Mouse (Mus musculus): ENCODE results near the gene Pfn1. TPM values are rescaled to one million over a fixed set of nuclear protein-coding genes. Genes with fewer than 3 reads are reported as not detected.

Gene Pfn1
- total and polyA plus RNA-seq, 2 experiments, result 132 to 583 TPM

- peaks cover 2% of the 10 kb centered on the region; the same call in 1 of the 2 replicates for H3K4me1 ChIP-seq (ENCODE audit: control insufficient read depth, insufficient read depth, low read length)
- no peaks in the 10 kb centered on the region for H3K27me3 ChIP-seq (ENCODE audit: control insufficient read depth, insufficient read depth, low read length)
- peaks cover 8% of the 10 kb centered on the region for H3K36me3 ChIP-seq (ENCODE audit: control insufficient read depth, insufficient read depth, low read length)
- H3K9ac ChIP-seq (ENCODE audit: low read depth, low read length), result peak overlapping the region; percentile 57
- H3K4me3 ChIP-seq (ENCODE audit: insufficient read depth, low read depth, low read length), result peak overlapping the region; percentile 63
- H3K79me2 ChIP-seq (ENCODE audit: control insufficient read depth, insufficient read depth, low read length), result no peaks in the 10 kb centered on the region; the same call in 1 of the 2 replicates
- H3K27ac ChIP-seq (replicated peaks; ENCODE audit: insufficient read depth, low read depth, low read length), result peak overlapping the region; percentile 71
- no peak for TF ChIP-seq CTCF (IDR thresholded peaks at IDR 0.05; ENCODE audit: low read depth, low read length)
- TF ChIP-seq POLR2A (IDR thresholded peaks at IDR 0.05; ENCODE audit: extremely low read depth, insufficient read depth, low read length), result no peak
- under 1% methylated on average over 15 of the region's 15 CpGs for WGBS
- DNase-seq (ENCODE audit: extremely low read depth, low read depth, low spot score), result no peak
These were observed 13.9 kb upstream of the Pfn1 start for GRCm38 (mm10) chr11:70668335-70668770.

- 0 out of 2 replicates have a peak overlapping the region, but pooled peaks have one; percentile 9 for H3K27ac ChIP-seq (replicated peaks; ENCODE audit: insufficient read depth, low read depth, low read length)
- H3K4me1 ChIP-seq (ENCODE audit: control insufficient read depth, insufficient read depth, low read length), result peaks cover 2% of the 10 kb centered on the region; the same call in 1 of the 2 replicates
- DNase-seq (ENCODE audit: extremely low read depth, low read depth, low spot score), result peak; percentile 22
- H3K27me3 ChIP-seq (ENCODE audit: control insufficient read depth, insufficient read depth, low read length), result no peaks in the 10 kb centered on the region
- WGBS, result 69% methylated on average over 14 of the region's 14 CpGs
- H3K4me3 ChIP-seq (ENCODE audit: insufficient read depth, low read depth, low read length), result no peak overlapping the region
- H3K79me2 ChIP-seq (ENCODE audit: control insufficient read depth, insufficient read depth, low read length), result no peaks in the 10 kb centered on the region; the same call in 1 of the 2 replicates
- H3K36me3 ChIP-seq (ENCODE audit: control insufficient read depth, insufficient read depth, low read length), result peaks cover 11% of the 10 kb centered on the region
- H3K9ac ChIP-seq (ENCODE audit: low read depth, low read length), result no peak overlapping the region
- TF ChIP-seq POLR2A (IDR thresholded peaks at IDR 0.05; ENCODE audit: extremely low read depth, insufficient read depth, low read length) (no peak), CTCF (IDR thresholded peaks at IDR 0.05; ENCODE audit: low read depth, low read length) (no peak)
These were observed 13.1 kb upstream of the Pfn1 start for GRCm38 (mm10) chr11:70667271-70668150.

- peaks cover 11% of the 10 kb centered on the region for H3K36me3 ChIP-seq (ENCODE audit: control insufficient read depth, insufficient read depth, low read length)
- no peaks in the 10 kb centered on the region for H3K27me3 ChIP-seq (ENCODE audit: control insufficient read depth, insufficient read depth, low read length)
- 93% methylated on average over 8 of the region's 8 CpGs for WGBS
- no peak for DNase-seq (ENCODE audit: extremely low read depth, low read depth, low spot score)
- H3K9ac ChIP-seq (ENCODE audit: low read depth, low read length), result no peak overlapping the region
- H3K4me1 ChIP-seq (ENCODE audit: control insufficient read depth, insufficient read depth, low read length), result peaks cover 2% of the 10 kb centered on the region; the same call in 1 of the 2 replicates
- H3K79me2 ChIP-seq (ENCODE audit: control insufficient read depth, insufficient read depth, low read length), result no peaks in the 10 kb centered on the region; the same call in 1 of the 2 replicates
- TF ChIP-seq CTCF (IDR thresholded peaks at IDR 0.05; ENCODE audit: low read depth, low read length) (no peak), POLR2A (IDR thresholded peaks at IDR 0.05; ENCODE audit: extremely low read depth, insufficient read depth, low read length) (no peak)
- no peak overlapping the region for H3K4me3 ChIP-seq (ENCODE audit: insufficient read depth, low read depth, low read length)
- no peak overlapping the region for H3K27ac ChIP-seq (replicated peaks; ENCODE audit: insufficient read depth, low read depth, low read length)
These were observed 12.2 kb upstream of the Pfn1 start for GRCm38 (mm10) chr11:70666687-70667086.

- Histone ChIP-seq H3K36me3 (ENCODE audit: control insufficient read depth, insufficient read depth, low read length) (peaks cover 11% of the 10 kb centered on the region), H3K27ac (replicated peaks; ENCODE audit: insufficient read depth, low read depth, low read length) (no peak overlapping the region), H3K4me3 (ENCODE audit: insufficient read depth, low read depth, low read length) (no peak overlapping the region), H3K27me3 (ENCODE audit: control insufficient read depth, insufficient read depth, low read length) (no peaks in the 10 kb centered on the region), H3K4me1 (ENCODE audit: control insufficient read depth, insufficient read depth, low read length) (peaks cover 2% of the 10 kb centered on the region; the same call in 1 of the 2 replicates), H3K79me2 (ENCODE audit: control insufficient read depth, insufficient read depth, low read length) (no peaks in the 10 kb centered on the region; the same call in 1 of the 2 replicates), H3K9ac (ENCODE audit: low read depth, low read length) (no peak overlapping the region)
- 94% methylated on average over 9 of the region's 9 CpGs for WGBS
- DNase-seq (ENCODE audit: extremely low read depth, low read depth, low spot score), result no peak
- 0 out of 2 replicates have a peak, but pooled peaks have one; percentile 12 for TF ChIP-seq CTCF (IDR thresholded peaks at IDR 0.05; ENCODE audit: low read depth, low read length)
- TF ChIP-seq POLR2A (IDR thresholded peaks at IDR 0.05; ENCODE audit: extremely low read depth, insufficient read depth, low read length), result no peak
These were observed 10.3 kb upstream of the Pfn1 start for GRCm38 (mm10) chr11:70664741-70665140.

- Histone ChIP-seq H3K79me2 (ENCODE audit: control insufficient read depth, insufficient read depth, low read length) (no peaks in the 10 kb centered on the region; the same call in 1 of the 2 replicates), H3K4me1 (ENCODE audit: control insufficient read depth, insufficient read depth, low read length) (peaks cover 2% of the 10 kb centered on the region; the same call in 1 of the 2 replicates), H3K9ac (ENCODE audit: low read depth, low read length) (no peak overlapping the region), H3K4me3 (ENCODE audit: insufficient read depth, low read depth, low read length) (no peak overlapping the region), H3K36me3 (ENCODE audit: control insufficient read depth, insufficient read depth, low read length) (peaks cover 11% of the 10 kb centered on the region), H3K27me3 (ENCODE audit: control insufficient read depth, insufficient read depth, low read length) (no peaks in the 10 kb centered on the region), H3K27ac (replicated peaks; ENCODE audit: insufficient read depth, low read depth, low read length) (no peak overlapping the region)
- no peak for DNase-seq (ENCODE audit: extremely low read depth, low read depth, low spot score)
- 86% methylated on average over 6 of the region's 6 CpGs for WGBS
- TF ChIP-seq POLR2A (IDR thresholded peaks at IDR 0.05; ENCODE audit: extremely low read depth, insufficient read depth, low read length) (no peak), CTCF (IDR thresholded peaks at IDR 0.05; ENCODE audit: low read depth, low read length) (no peak)
These were observed 9.5 kb upstream of the Pfn1 start for GRCm38 (mm10) chr11:70663957-70664356.

Data from liver, adult 2 months (tissue).